ENCODE assay signal across 13 mouse cellular contexts in the genomic region with DNA sequence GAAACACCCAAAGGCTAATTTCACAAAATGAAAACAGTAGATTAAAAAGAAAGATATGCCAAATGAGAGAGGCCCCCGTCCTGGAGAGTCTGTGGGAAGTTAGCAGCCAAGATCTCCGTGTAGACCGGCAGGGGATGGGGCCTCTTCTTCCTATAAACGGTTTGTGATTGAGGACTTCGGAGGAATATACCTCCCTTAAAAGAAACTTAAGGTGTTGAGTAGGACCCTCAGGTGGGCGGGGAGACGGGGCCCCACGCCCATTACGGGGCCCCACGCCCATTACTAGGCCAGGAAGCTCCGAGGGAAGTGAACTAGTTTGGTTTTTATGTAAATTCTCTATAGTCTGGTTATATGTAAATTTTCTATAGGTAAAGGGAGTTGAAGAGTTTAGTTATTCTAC. TPM values are rescaled to one million over a fixed set of nuclear protein-coding genes. Genes with fewer than 3 reads are reported as not detected.
DNase-seq lines count a peak whose midpoint lies in the region; ATAC-seq and TF ChIP-seq lines count a peak whose summit lies in the region.
"Had no signal": no experiment of that assay in that cellular context is flagged by ENCODE, and none has a peak within 500 bp of the region (broad histone marks: within the 10 kb centered on the region; RNA-seq: fewer than 3 reads in every experiment).

Gene Tdgf1, minus strand, starts transcription at position 233 of the 400 bp plus-strand sequence.

- 0 out of 2 replicates have a peak within 1 kb of the TSS, but pooled peaks have one; percentile 1 for H3K4me2 ChIP-seq in liver, embryonic 13.5 days
- no peak within 1 kb of the TSS for H3K4me2 ChIP-seq in liver, postnatal 0 days (ENCODE audit: low read depth, low read length)
- H3K4me2 ChIP-seq in forebrain, postnatal 0 days (ENCODE audit: low read depth): peak within 1 kb of the TSS; percentile 27; the same call in 1 of the 2 replicates
- 0 out of 2 replicates have a peak within 1 kb of the TSS, but pooled peaks have one; percentile 20 for H3K4me2 ChIP-seq in limb, embryonic 15.5 days

- TF ChIP-seq CTCF in liver, postnatal 0 days (IDR thresholded peaks at IDR 0.05; ENCODE audit: low read depth): no peak
- TF ChIP-seq CTCF in forebrain, postnatal 0 days (IDR thresholded peaks at IDR 0.05; ENCODE audit: low read depth): no peak

- 8% methylated on average over 11 of the region's 11 CpGs for WGBS in liver, embryonic 13.5 days (ENCODE audit: insufficient replicate concordance)
- WGBS in liver, postnatal 0 days (ENCODE audit: insufficient replicate concordance): 21% methylated on average over 11 of the region's 11 CpGs
- 24% methylated on average over 11 of the region's 11 CpGs for WGBS in forebrain, postnatal 0 days
- WGBS in limb, embryonic 15.5 days: 7% methylated on average over 11 of the region's 11 CpGs

- no peak for ATAC-seq in liver, embryonic 13.5 days (ENCODE audit: low read depth)
- no peak for ATAC-seq in liver, postnatal 0 days
- ATAC-seq in forebrain, postnatal 0 days: no peak
- no peak for ATAC-seq in limb, embryonic 15.5 days (ENCODE audit: insufficient number of reproducible peaks, low FRiP score, low TSS enrichment, low read depth)

- no peak within 1 kb of the TSS for H3K4me3 ChIP-seq in liver, embryonic 13.5 days (replicated peaks)
- H3K4me3 ChIP-seq in liver, postnatal 0 days (ENCODE audit: low read depth, low read length): no peak within 1 kb of the TSS
- peak within 1 kb of the TSS; percentile 9; the same call in 1 of the 2 replicates for H3K4me3 ChIP-seq in forebrain, postnatal 0 days (ENCODE audit: low read depth, low read length)
- H3K4me3 ChIP-seq in limb, embryonic 15.5 days: no peak within 1 kb of the TSS

- no peak within 1 kb of the TSS for H3K9ac ChIP-seq in liver, embryonic 13.5 days
- H3K9ac ChIP-seq in liver, postnatal 0 days (replicated peaks): no peak within 1 kb of the TSS
- H3K9ac ChIP-seq in forebrain, postnatal 0 days: no peak within 1 kb of the TSS
- no peak within 1 kb of the TSS for H3K9ac ChIP-seq in limb, embryonic 15.5 days

- H3K36me3 ChIP-seq in liver, embryonic 13.5 days: no peaks in the 10 kb centered on the region
- H3K36me3 ChIP-seq in liver, postnatal 0 days (replicated peaks; ENCODE audit: insufficient read depth, low read length): no peaks in the 10 kb centered on the region
- H3K36me3 ChIP-seq in forebrain, postnatal 0 days (ENCODE audit: insufficient read depth): no peaks in the 10 kb centered on the region
- no peaks in the 10 kb centered on the region for H3K36me3 ChIP-seq in limb, embryonic 15.5 days
- H3K36me3 ChIP-seq: G1E had no signal

- H3K27ac ChIP-seq in liver, embryonic 13.5 days: no peak within 1 kb of the TSS
- H3K27ac ChIP-seq in liver, postnatal 0 days (ENCODE audit: low read depth): no peak within 1 kb of the TSS
- H3K27ac ChIP-seq in forebrain, postnatal 0 days (ENCODE audit: low read depth, low read length): no peak within 1 kb of the TSS
- no peak within 1 kb of the TSS for H3K27ac ChIP-seq in limb, embryonic 15.5 days

- H3K27me3 ChIP-seq in liver, embryonic 13.5 days: peaks cover 40% of the 10 kb centered on the region
- peaks cover 23% of the 10 kb centered on the region for H3K27me3 ChIP-seq in liver, postnatal 0 days (ENCODE audit: insufficient read depth, low read length)
- peaks cover 17% of the 10 kb centered on the region for H3K27me3 ChIP-seq in forebrain, postnatal 0 days (ENCODE audit: insufficient read depth, low read length)
- peaks cover 43% of the 10 kb centered on the region for H3K27me3 ChIP-seq in limb, embryonic 15.5 days

- no peak for TF ChIP-seq EP300 in liver, postnatal 0 days (IDR thresholded peaks at IDR 0.05; ENCODE audit: low read depth)

- no peak for DNase-seq in liver, embryonic 13.5 days
- DNase-seq in liver, postnatal 0 days: no peak
- peak; percentile 90 for DNase-seq in ZHBTc4 (ENCODE audit: low read depth, low spot score)
- no peak for DNase-seq in forebrain, postnatal 0 days
- no peak for DNase-seq in right cerebral cortex, adult 18-20 months
- no peak for DNase-seq in adrenal gland, adult (ENCODE audit: inconsistent age in 2 of 2, low spot score in 1 of 2)
- DNase-seq in adrenal gland, postnatal 36 days: no peak
- DNase-seq: adrenal gland, postnatal 25 days; cerebellum, adult 9-11 months; kidney, postnatal 10 days had no signal

- no peaks in the 10 kb centered on the region for H3K9me3 ChIP-seq in liver, embryonic 13.5 days (replicated peaks)
- no peaks in the 10 kb centered on the region for H3K9me3 ChIP-seq in liver, postnatal 0 days (ENCODE audit: low read length)
- H3K9me3 ChIP-seq in forebrain, postnatal 0 days (ENCODE audit: low read length): no peaks in the 10 kb centered on the region
- no peaks in the 10 kb centered on the region for H3K9me3 ChIP-seq in limb, embryonic 15.5 days
- H3K9me3 ChIP-seq: G1E had no signal

- peaks cover 24% of the 10 kb centered on the region for H3K4me1 ChIP-seq in liver, embryonic 13.5 days (replicated peaks)
- no peaks in the 10 kb centered on the region for H3K4me1 ChIP-seq in liver, postnatal 0 days (ENCODE audit: insufficient read depth)
- H3K4me1 ChIP-seq in forebrain, postnatal 0 days (ENCODE audit: insufficient read depth): no peaks in the 10 kb centered on the region
- peaks cover 23% of the 10 kb centered on the region for H3K4me1 ChIP-seq in limb, embryonic 15.5 days

RNA-seq across cellular contexts. Expression of gene Tdgf1, which starts in this region (rescaled TPM):
- polyA plus RNA-seq in liver, embryonic 13.5 days (2015; fragmentation: Nextera tagmentation; extraction: Ambion mirVana): not detected in 2 replicates
- not detected in 2 replicates for polyA plus RNA-seq in liver, postnatal 0 days (2015; fragmentation: Nextera tagmentation; extraction: Ambion mirVana)
- total RNA-seq in forebrain, postnatal 0 days (2014; rRNA removed): not detected in 2 replicates
- polyA plus RNA-seq in forebrain, postnatal 0 days (2015; fragmentation: Nextera tagmentation; extraction: Ambion mirVana): 0.09 and 0.12 TPM in 2 replicates
- polyA plus RNA-seq in limb, embryonic 15.5 days (2015; fragmentation: Nextera tagmentation; extraction: Ambion mirVana): 0.56 and 0.69 TPM in 2 replicates
- total RNA-seq in adrenal gland, postnatal 36 days (2021): not detected
- total RNA-seq: adrenal gland, postnatal 25 days had no signal
- polyA plus RNA-seq: G1E; heart, embryonic 16.5 days had no signal
